Mouse (Mus musculus) forebrain, embryonic 14.5 days (tissue): ENCODE measurements around the gene Nup133. TPM values are rescaled to one million over a fixed set of nuclear protein-coding genes. Genes with fewer than 3 reads are reported as not detected.

Experiments
- ATAC-seq: fragments of 200-750 bp; cut with Nextera tagmentation; 2 replicates; pipeline ENCODE4 v1.8.0; 2017; ENCODE audit warnings: mild to moderate bottlenecking, moderate library complexity
- DNase-seq: peaks from one replicate; pipeline ENCODE4 v3.0.0-alpha.2; 2015; ENCODE audit warnings: low spot score
- H3K27ac ChIP-seq: fragments of 300-500 bp; sonication (generic); 2 replicates; pipeline ENCODE4 v1.5.1; 2014; ENCODE audit warnings: low read depth, mild to moderate bottlenecking, control low read depth, low read length, moderate library complexity
- H3K27me3 ChIP-seq: fragments of 300-500 bp; sonication (generic); replicated peaks from 2 replicates; pipeline ENCODE4 v1.6.1; 2014; ENCODE audit warnings: low read length, control low read depth, mixed read lengths; ENCODE audit not compliant: control insufficient read depth, insufficient read depth
- H3K36me3 ChIP-seq: fragments of 300-500 bp; sonication (generic); 2 replicates; pipeline ENCODE4 v1.6.1; 2014; ENCODE audit warnings: low read length, control low read depth; ENCODE audit not compliant: control insufficient read depth, insufficient read depth
- H3K4me1 ChIP-seq: fragments of 300-500 bp; sonication (generic); 2 replicates; pipeline ENCODE4 v1.6.1; 2014; ENCODE audit warnings: antibody characterized with exemption, low read length, control low read depth; ENCODE audit not compliant: control insufficient read depth, insufficient read depth
- H3K4me2 ChIP-seq: fragments of 300-500 bp; sonication (generic); 2 replicates; pipeline ENCODE4 v1.6.1; 2014; ENCODE audit warnings: mild to moderate bottlenecking, control low read depth, low read length
- H3K4me3 ChIP-seq: fragments of 300-500 bp; sonication (generic); 2 replicates; pipeline ENCODE4 v1.5.1; 2014; ENCODE audit warnings: low read depth, low read length, control low read depth
- H3K9ac ChIP-seq: fragments of 300-500 bp; sonication (generic); 2 replicates; pipeline ENCODE4 v1.6.1; 2014; ENCODE audit warnings: mild to moderate bottlenecking, low read length, control low read depth, moderate library complexity
- H3K9me3 ChIP-seq: fragments of 300-500 bp; sonication (generic); replicated peaks from 2 replicates; pipeline ENCODE4 v1.6.1; 2016; ENCODE audit warnings: low read length, control low read depth, mixed read lengths; ENCODE audit not compliant: control insufficient read depth
- WGBS: fragments of 180-500 bp; shearing (Covaris S2); extraction: QIAGEN DNeasy Blood & Tissue Kit; methylation state at CpG from one replicate; pipeline ENCODE4 v1.1.7; 2014; 5-methylcytosine and 5-hydroxymethylcytosine counted together
- polyA plus RNA-seq: library from polyadenylated mRNA; unstranded; fragments of >200 nt; fragmentation: Nextera tagmentation; extraction: Ambion mirVana; gene quantifications from 2 replicates; pipeline ENCODE4 v1.2.1, GENCODE M21; 2014

Nup133 gene
- polyA plus RNA-seq, 1 experiment from 2014 or later: 34.3 TPM

DNA sequence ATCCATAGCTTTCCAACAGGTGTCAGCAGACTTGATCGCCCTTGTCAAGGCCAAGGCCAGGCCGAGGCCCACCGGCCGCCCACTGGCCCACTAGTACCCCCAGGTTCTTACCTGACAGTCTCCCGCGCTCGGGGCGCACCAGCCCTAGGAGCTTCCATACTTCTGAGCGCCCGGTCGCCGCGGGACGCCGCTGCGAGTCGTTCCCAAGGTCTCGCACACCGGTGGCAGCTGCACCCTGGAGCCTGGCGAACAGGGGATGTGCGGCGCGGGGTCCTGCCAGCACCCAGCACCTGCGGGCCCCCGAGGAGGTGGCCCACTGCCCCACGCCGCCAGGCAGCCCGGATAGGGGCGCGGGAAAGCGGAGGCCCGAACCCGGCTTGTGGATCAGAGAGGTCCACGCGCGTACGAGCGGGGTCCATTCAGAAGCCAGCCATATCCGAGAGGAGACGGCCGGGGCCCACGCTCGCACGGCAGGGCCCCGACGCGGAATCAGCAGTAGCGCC is 33.3 kb upstream of the Nup133 start:
- no peaks in the 10 kb centered on the region for H3K27me3 ChIP-seq

GRCm38 (mm10) chr8:123981674-123982073 is 32.6 kb upstream of the Nup133 start:
- Histone ChIP-seq H3K9ac (peak overlapping the region; percentile 25; the same call in 1 of the 2 replicates), H3K27ac (no peak overlapping the region), H3K9me3 (no peaks in the 10 kb centered on the region), H3K36me3 (no peaks in the 10 kb centered on the region), H3K4me1 (peaks cover 10% of the 10 kb centered on the region), H3K27me3 (no peaks in the 10 kb centered on the region), H3K4me2 (peak overlapping the region; percentile 94), H3K4me3 (peak overlapping the region; percentile 60; the same call in 1 of the 2 replicates)
- DNase-seq (peak; percentile 46), ATAC-seq (no peak)
- WGBS: 39% methylated on average over 4 of the region's 4 CpGs

More for the DNA sequence above, 33.3 kb upstream of the Nup133 start:
- Histone ChIP-seq H3K4me2 (peak overlapping the region; percentile 94), H3K9ac (peak overlapping the region; percentile 83), H3K4me3 (peak overlapping the region; percentile 60), H3K27ac (0 out of 2 replicates have a peak overlapping the region, but pooled peaks have one; percentile 44), H3K9me3 (no peaks in the 10 kb centered on the region), H3K36me3 (no peaks in the 10 kb centered on the region), H3K4me1 (peaks cover 10% of the 10 kb centered on the region)
- ATAC-seq: peak; percentile 61
- under 1% methylated on average over 48 of the region's 48 CpGs for WGBS
- no peak for DNase-seq

DNA sequence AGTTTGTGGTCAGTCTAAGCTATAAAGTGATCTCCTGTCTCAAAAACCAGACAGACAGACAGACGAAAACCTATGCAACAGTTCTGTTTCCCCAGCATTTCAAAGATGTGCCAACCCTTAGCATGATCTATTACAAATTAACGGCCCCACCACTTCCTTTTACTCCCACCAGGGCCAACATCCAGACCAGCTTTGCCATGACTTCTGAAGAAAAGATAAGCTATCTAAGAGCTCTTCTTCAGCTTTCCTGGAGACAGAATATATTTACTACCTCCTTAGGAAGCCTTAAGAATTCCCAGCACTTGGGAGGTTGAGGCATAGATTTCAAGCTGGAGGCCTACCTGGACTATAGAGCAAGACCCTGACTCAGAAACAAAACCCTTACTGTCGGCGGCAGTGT is 31.2 kb upstream of the Nup133 start:
- Histone ChIP-seq H3K4me2 (no peak overlapping the region), H3K27me3 (no peaks in the 10 kb centered on the region), H3K4me3 (no peak overlapping the region), H3K9ac (no peak overlapping the region), H3K4me1 (peaks cover 10% of the 10 kb centered on the region), H3K9me3 (no peaks in the 10 kb centered on the region), H3K27ac (no peak overlapping the region), H3K36me3 (no peaks in the 10 kb centered on the region)
- WGBS: 75% methylated on average over 4 of the region's 4 CpGs
- no peak for ATAC-seq
- no peak for DNase-seq

GRCm38 (mm10) chr8:123978926-123979325 is 29.9 kb upstream of the Nup133 start:
- Histone ChIP-seq H3K9ac (no peak overlapping the region), H3K4me2 (no peak overlapping the region), H3K36me3 (no peaks in the 10 kb centered on the region), H3K27me3 (no peaks in the 10 kb centered on the region), H3K4me1 (peaks cover 10% of the 10 kb centered on the region), H3K9me3 (no peaks in the 10 kb centered on the region), H3K4me3 (no peak overlapping the region), H3K27ac (no peak overlapping the region)
- DNase-seq (no peak), ATAC-seq (no peak)
- 82% methylated on average over 8 of the region's 8 CpGs for WGBS

- WGBS: 66% methylated on average over 14 of the region's 14 CpGs
- DNase-seq: peak; percentile 40
Observed at GRCm38 (mm10) chr8:123978166-123978838, 29.2 kb upstream of the Nup133 start.

DNA sequence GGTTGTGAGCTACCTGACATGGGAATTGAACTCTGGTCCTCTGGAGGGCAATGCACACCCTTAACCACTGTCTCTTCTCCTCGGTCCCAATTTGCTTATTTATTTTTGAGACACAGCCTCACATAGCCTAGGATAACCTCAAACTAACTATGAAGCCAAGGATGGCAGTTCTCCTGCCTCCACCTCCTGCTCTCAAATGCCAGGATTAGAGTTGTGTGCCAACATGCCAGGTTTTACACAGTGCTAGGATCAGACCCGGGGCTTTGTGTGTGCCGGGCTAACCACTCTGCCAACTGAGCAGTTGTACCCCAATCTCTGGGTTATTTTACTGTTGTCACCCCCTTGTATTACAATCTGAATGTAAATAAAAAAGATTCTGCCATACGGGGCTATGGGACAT is 28.4 kb upstream of the Nup133 start:
- H3K4me3 ChIP-seq: no peak overlapping the region
- H3K27me3 ChIP-seq: no peaks in the 10 kb centered on the region
- DNase-seq (no peak), ATAC-seq (no peak)
- no peak overlapping the region for H3K9ac ChIP-seq
- no peaks in the 10 kb centered on the region for H3K9me3 ChIP-seq
- 90% methylated on average over 4 of the region's 4 CpGs for WGBS
- H3K4me2 ChIP-seq: no peak overlapping the region
- H3K36me3 ChIP-seq: no peaks in the 10 kb centered on the region
- peaks cover 10% of the 10 kb centered on the region for H3K4me1 ChIP-seq
- no peak overlapping the region for H3K27ac ChIP-seq

More at GRCm38 (mm10) chr8:123978166-123978838, 29.2 kb upstream of the Nup133 start:
- H3K27ac ChIP-seq: no peak overlapping the region
- peaks cover 10% of the 10 kb centered on the region for H3K4me1 ChIP-seq
- no peak overlapping the region for H3K4me3 ChIP-seq
- no peak overlapping the region for H3K4me2 ChIP-seq
- no peaks in the 10 kb centered on the region for H3K36me3 ChIP-seq
- H3K9ac ChIP-seq: no peak overlapping the region; the same call in 1 of the 2 replicates
- no peaks in the 10 kb centered on the region for H3K9me3 ChIP-seq
- no peak for ATAC-seq
- no peaks in the 10 kb centered on the region for H3K27me3 ChIP-seq

DNA sequence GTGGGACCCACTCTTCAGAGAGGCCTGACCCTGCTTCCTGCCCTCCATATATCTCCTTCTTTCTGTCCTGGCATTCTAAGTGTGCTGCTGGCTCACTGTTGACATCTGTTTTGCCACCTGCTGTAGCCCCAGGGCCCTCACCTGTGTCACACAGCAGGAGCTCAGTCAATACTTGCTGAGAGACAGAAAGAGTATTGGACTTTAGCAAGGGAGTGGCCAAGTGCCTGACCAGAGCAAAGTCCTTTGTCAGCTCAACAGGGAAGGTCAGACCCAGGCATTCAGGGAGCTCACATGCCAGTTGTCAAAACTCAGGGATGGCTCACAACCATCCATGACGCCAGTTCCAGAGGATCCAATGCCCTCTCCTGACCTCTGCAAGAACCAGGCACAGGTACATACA is 24.4 kb upstream of the Nup133 start:
- Histone ChIP-seq H3K4me1 (no peaks in the 10 kb centered on the region), H3K4me3 (no peak overlapping the region), H3K36me3 (no peaks in the 10 kb centered on the region), H3K9me3 (no peaks in the 10 kb centered on the region), H3K27me3 (no peaks in the 10 kb centered on the region), H3K27ac (no peak overlapping the region), H3K4me2 (no peak overlapping the region), H3K9ac (no peak overlapping the region)
- WGBS: 86% methylated on average over 1 of the region's 1 CpGs
- ATAC-seq (no peak), DNase-seq (no peak)

DNA sequence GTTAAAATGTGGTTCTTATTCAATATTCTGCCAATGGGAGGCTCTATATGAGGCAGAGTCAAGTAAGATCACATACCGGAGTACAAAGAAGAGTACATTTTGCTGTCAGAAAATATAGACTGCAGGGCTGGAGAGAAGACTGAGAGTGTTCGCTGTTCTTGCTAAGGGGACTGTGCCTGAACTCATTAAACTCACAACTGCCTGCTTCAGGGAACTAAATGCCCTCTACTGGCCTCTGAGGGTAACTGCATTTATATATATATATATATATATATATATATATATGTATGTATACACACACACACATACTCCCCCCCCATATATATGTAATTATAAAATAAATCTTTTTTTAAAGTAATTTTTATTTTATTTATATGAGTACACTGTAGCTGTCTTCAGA is 17.8 kb upstream of the Nup133 start:
- no peak overlapping the region for H3K9ac ChIP-seq
- peak; percentile 70 for DNase-seq
- H3K4me3 ChIP-seq: no peak overlapping the region
- H3K4me1 ChIP-seq: no peaks in the 10 kb centered on the region
- no peak overlapping the region for H3K4me2 ChIP-seq
- no peak overlapping the region for H3K27ac ChIP-seq
- 73% methylated on average over 2 of the region's 2 CpGs for WGBS
- peaks cover 10% of the 10 kb centered on the region for H3K36me3 ChIP-seq
- no peak for ATAC-seq
- no peaks in the 10 kb centered on the region for H3K9me3 ChIP-seq
- no peaks in the 10 kb centered on the region for H3K27me3 ChIP-seq

- Histone ChIP-seq H3K36me3 (peaks cover 29% of the 10 kb centered on the region), H3K27ac (no peak overlapping the region), H3K4me1 (no peaks in the 10 kb centered on the region), H3K4me3 (no peak overlapping the region), H3K9me3 (no peaks in the 10 kb centered on the region), H3K4me2 (no peak overlapping the region), H3K27me3 (no peaks in the 10 kb centered on the region), H3K9ac (no peak overlapping the region)
- 78% methylated on average over 1 of the region's 1 CpGs for WGBS
- no peak for DNase-seq
- ATAC-seq: no peak
Observed at GRCm38 (mm10) chr8:123961371-123961770, 12.3 kb upstream of the Nup133 start.
